Mouse (Mus musculus) T-helper 1 cell (primary cell): ENCODE data around the gene Dcxr.
"Not testable (repeated sequence)": the region's sequence is repeated elsewhere in the genome, so short reads cannot be mapped to it uniquely, and the experiment has no call there.

ENCODE experiments used
- in situ Hi-C: fragments of 300-600 bp; cut with MboI, MseI; formaldehyde crosslinking; loops from one replicate; pipeline ENCODE4 v1.15.1; 2025; ENCODE audit warnings: high pct_unique_total_duplicates

Dcxr gene

GRCm38 (mm10) chr11:120727169-120727527 is at the start of gene Dcxr:
Gene Dcxr (minus strand): TSS chr11:120727281.
- in situ Hi-C loops = loop anchor here (5.0 kb wide), 1 partner anchor 40 kb away; no protein-coding TSS in a partner anchor

- in situ Hi-C loops = no loop called here
These were observed 48.8 kb upstream of the Dcxr start for GRCm38 (mm10) chr11:120775774-120776469.

DNA sequence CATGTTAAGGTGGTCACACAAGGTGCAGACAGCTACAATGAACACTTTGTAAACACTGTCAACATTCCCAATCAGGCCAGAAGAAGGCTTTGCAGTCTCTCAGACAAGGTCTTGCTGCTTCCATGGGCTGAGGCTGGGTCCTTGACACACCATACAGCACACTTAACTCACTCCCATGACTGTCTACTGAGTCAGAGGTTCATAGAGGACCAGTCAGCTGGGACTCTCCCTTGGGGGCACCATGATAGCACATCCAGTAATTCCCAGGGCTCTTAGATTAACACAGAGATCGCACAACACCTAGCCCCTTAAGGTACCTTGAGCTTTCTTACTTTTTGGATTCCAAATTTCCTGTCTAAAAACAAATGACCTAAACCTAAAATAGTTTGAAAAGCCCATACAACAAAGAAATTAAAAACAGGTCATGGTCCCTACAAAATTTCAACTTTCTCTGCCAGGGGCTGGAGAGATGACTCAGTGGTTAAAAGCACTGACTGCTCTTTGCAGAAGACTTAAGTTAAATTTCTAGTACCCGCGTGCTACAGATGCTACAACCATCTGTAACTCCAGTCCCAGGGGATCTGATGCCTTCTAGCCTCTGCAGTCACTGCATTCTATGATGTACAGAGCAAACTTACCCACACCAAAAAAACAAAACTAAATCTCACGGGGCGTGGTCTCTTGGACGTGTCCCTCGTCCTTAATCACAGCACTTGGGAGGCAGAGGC is 46.5 kb upstream of the Dcxr start:
- in situ Hi-C loops = no loop called here

DNA sequence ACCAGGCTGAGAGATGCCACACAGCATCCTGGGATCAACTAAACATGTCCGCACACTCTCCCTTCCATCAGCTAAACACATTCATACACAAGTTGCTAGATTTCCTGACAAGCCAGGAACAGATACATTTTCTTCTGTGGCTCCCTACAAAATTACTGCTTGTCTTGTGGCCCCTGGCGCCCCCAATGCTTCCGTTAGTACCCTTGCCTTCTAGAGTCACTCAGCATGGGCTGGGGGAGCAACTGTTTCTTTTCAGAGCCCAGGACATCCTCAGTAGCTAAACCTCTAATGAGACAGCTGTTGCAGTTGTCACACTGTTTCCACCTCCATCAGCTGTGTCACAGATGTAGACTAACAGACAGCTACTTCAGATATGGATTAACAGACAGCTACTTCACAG is 45.7 kb upstream of the Dcxr start:
- in situ Hi-C loops = no loop called here

DNA sequence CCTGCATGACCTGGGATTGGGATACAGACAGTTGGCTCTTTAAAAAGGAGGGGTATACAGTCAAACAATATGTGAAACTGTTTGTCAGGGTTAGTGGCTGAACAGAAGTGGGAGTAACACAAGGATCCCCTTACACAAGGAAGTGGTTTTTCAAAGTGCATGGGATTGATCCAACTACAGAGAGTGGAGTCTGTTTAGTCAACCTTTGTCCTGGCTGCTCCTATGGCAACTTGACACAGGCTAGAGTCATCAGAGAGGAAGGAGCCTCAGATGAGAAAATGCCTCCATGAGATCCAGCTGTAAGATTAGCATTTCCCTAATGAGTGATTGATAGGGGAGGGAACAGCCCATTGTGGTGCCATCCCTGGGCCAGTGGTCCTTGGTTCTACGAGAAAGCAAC is 41.1 kb upstream of the Dcxr start:
- in situ Hi-C loops = loop anchor here (5.0 kb wide), 1 partner anchor 41 kb away; the partner anchor contains the start of gene Dcxr

DNA sequence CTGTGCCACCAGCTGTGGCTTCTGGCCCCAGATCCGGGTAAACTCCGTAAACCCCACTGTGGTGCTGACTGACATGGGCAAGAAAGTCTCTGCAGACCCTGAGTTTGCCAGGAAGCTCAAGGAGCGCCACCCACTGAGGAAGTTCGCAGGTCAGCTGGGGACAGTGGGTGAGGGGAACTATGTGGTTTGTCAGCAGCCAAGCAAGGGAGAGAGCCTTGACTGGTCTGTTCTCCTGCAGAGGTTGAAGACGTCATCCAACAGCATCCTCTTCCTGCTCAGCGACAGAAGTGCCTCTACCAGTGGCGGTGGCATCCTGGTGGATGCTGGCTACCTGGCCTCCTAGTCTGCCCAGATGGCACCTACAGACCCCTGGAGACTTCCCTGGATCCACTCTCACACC is 39.9 kb upstream of the Dcxr start:
- in situ Hi-C loops = loop anchor here (5.0 kb wide), 1 partner anchor 40 kb away; the partner anchor contains the start of gene Dcxr

DNA sequence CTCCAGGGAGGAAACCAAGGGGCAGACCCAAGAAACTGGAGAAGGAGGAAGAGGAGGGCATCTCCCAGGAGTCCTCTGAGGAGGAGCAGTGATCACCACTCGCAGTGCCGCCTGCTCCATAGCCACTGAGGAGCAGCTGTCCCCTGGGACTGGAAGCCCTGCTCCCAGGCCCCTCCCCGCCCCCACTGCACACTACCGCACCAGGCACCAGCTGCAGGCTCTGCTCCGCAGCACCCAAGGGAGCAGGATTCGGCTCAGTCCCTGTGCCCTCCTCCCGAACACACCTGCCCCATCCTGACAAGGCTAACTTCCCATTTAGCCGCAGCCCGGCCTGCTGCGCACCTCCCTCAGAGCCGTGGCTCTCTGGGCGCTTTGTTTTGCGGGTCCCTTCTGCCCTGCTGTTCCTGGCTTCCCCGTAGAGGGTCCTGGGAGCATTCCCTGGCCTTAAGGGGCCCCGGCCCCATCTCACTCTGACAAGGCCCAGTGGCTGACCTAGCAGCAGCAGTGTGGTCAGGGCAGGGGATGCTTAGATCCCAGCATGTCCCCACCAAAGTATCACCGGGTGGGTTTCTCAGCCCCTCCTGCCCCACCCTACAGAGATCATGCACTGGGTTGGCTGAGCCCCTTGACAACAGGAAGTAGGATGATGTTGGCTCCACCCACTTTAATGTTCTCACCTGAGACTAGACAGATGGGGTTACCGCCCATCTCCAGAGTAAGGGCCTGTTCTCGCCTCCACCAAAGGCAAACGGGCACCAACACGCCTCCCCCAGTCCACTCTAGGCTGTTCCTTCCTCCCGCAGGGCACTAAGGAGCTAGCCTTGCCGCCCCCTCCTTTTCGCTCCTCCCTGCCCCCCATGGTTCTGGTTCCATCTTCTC is 36.3 kb upstream of the Dcxr start:
- in situ Hi-C loops = not testable (repeated sequence)

GRCm38 (mm10) chr11:120762672-120763041 is 35.6 kb upstream of the Dcxr start, which contains the start of gene Hmga1b:
Gene Hmga1b (plus strand): TSS chr11:120762794.
- in situ Hi-C loops = not testable (repeated sequence)

DNA sequence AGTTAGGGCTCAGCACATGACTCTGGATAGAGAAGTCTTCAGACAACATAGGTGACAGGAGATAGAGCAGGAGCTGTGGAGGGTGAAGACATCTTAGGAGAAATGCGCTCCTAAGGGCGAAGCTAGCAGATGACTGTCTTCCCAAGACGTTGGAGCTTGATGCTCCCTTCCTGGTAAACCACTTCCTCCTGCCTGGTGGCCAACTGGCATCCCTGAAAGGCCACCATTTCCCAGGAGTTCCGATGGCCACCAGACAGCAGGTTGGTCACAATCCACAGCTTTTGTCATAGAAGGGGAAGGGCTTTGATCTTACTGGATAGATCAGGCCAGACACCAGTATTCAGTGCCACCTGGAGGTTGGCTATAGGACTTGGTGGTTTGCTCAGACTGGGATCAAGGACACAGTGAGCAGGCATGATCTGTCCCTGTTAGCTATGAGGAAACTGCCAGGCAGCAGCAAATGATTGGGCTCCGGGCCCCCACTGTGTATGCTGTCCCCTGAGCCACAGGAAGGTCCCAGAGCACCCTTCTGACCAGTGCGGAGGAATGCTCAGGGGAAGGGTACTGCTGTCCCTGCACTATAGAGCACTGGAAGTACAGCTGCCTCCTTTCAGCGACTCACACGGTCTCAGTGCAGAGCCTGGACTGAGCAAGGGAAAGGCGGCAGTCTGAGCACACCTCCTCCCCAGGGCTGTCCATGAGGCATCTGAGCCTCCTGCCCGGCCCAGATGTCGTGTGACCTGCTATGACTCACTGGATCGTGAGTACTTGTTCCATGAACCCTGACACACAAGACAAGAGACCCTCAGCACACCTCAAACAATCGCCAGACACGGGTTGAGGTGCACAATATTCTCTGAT is 35.0 kb upstream of the Dcxr start:
- in situ Hi-C loops = no loop called here

- in situ Hi-C loops = no loop called here
These were observed 33.2 kb upstream of the Dcxr start for GRCm38 (mm10) chr11:120760236-120760635.

- in situ Hi-C loops = no loop called here
These were observed 24.5 kb upstream of the Dcxr start for GRCm38 (mm10) chr11:120751606-120752005.

- in situ Hi-C loops = no loop called here
These were observed 22.3 kb upstream of the Dcxr start for GRCm38 (mm10) chr11:120749430-120749829.

DNA sequence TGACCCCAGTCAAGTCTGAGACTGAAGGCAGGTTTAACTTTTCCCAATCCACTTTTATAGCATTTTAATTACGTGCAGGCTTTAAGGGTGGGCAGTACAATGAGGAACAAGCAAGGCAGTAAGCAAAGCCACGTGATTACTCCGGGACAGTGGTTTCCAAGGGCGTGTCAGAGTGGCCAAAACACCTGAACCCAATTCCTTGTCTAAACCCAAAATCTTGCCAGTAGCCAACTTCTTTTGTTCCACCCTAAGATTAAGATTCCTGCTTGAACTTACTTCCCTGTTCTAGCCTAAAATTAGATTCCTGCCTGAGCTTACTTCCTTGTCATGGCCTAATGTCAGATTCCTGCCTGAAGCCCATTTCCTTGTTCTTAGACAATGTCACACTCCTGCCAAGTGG is 20.9 kb upstream of the Dcxr start:
- in situ Hi-C loops = no loop called here

DNA sequence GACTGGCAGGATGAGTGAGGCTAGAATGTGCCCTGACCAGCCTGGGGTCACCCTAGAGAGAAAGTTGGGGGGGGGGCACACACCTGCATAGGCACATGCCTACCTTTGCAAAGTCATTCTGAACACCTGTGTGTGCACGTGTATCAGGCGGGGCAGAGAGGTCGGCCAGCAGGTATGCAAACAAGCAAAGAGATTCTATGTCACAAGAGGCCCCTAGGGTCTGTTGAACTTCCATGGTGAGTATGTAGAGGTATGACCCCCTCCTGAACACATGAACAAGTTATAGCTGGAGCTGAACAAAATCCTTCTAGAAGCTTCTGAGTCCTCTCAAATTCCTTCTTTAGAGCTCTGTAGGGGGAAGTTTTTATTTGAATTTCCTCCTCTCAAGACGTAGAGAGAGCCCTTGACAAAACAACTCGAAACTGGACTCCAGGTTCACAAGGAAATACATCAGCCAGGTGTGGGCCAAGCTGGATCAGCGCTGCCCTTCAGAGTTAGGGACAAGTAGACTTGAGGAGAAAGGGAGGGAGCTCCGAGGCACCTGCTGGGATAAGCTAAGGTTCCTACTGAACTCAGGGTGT is 17.1 kb upstream of the Dcxr start:
- in situ Hi-C loops = no loop called here

- in situ Hi-C loops = no loop called here
These were observed 13.9 kb upstream of the Dcxr start for GRCm38 (mm10) chr11:120740981-120741380.

- in situ Hi-C loops = no loop called here
These were observed 9.3 kb upstream of the Dcxr start for GRCm38 (mm10) chr11:120736424-120736823.

GRCm38 (mm10) chr11:120733521-120733920 is 6.4 kb upstream of the Dcxr start:
- in situ Hi-C loops = no loop called here

GRCm38 (mm10) chr11:120731858-120732680 is 5.0 kb upstream of the Dcxr start, which contains the start of gene Cbr2:
Gene Cbr2 (minus strand): TSS chr11:120732114.
- in situ Hi-C loops = no loop called here

DNA sequence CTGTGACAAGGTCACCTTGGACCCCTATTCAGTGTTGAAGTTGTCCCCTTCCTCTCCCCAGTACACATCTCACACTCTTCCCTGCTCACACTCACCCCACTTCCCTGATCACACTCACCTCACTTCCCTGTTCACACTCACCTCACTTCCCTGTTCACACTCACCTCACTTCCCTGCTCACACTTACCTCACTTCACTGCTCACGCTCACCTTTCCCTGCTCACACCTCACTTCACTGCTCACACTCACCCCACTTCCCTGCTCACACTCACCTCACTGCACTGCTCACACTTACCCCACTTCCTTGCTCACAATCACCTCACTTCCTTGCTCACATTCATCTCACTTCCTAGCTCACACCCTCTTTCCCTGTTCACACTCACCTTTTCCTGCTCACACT is 4.3 kb upstream of the Dcxr start:
- in situ Hi-C loops = no loop called here

DNA sequence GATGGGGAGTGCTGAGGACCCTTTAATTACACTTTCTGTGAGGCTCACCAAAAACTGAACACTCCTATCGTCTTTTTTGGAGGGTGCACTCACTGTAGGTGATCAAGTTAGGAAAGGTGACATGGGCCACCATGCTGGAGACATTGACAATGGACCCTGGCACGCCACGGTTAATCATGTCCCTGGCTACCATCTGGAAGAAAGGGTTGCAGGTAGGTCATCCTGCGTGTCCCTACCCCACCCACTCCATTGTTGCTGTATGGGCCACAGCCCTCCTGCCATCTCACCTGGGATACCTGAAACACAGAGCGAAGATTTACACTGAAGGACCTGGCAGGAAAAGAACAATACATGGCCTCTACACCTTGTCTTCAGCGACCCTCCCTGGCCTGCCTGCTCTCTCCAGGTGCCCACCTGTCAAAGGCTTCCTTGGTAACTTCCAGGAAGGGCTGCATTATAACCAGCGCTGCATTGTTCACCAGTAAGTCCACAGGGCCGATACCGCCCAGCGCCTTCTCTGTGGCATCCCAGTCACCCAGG is 3.3 kb upstream of the Dcxr start:
- in situ Hi-C loops = no loop called here
